Mouse (Mus musculus): ENCODE measurements at regions not wholly inside any gene's neighbourhood (a gene's known extent, or its start where the extent isn't known, plus 50 kb on each side); places are given as distances from the start of the nearest gene placed in this dataset.

- TF ChIP-seq CTCF (IDR thresholded peaks at IDR 0.05) (no peak), EP300 (IDR thresholded peaks at IDR 0.05) (no peak)
Measured at GRCm38 (mm10) chr10:3155542-3155941, 112.0 kb downstream of the H60c start.
